Mouse (Mus musculus) cerebellum, adult 2 months (tissue): Measurements from ENCODE around the gene Rps27l.

Experiments
- CTCF ChIP-seq: fragments of 200-500 bp; IDR thresholded peaks from 2 replicates; pipeline ENCODE4 v1.5.1; 2011; ENCODE audit warnings: low read depth, mild to moderate bottlenecking, control low read depth, low read length, moderate library complexity, borderline replicate concordance; ENCODE audit not compliant: insufficient read depth
- POLR2A ChIP-seq: fragments of 200-500 bp; IDR thresholded peaks from 2 replicates; pipeline ENCODE4 v1.6.1; 2011; ENCODE audit warnings: low read length, control low read depth, borderline replicate concordance; ENCODE audit not compliant: insufficient read depth

- TF ChIP-seq POLR2A, result peak; percentile 71
- no peak for TF ChIP-seq CTCF
Observed at GRCm38 (mm10) chr9:66975239-66975645, 29.4 kb downstream of the Rps27l start, which contains the start of gene Lactb.
